Mouse (Mus musculus) ES-Bruce4 (cell line): Measurements from ENCODE around the gene Ccdc162. TPM values are rescaled to one million over a fixed set of nuclear protein-coding genes. Genes with fewer than 3 reads are reported as not detected.
"Not testable (repeated sequence)": the region's sequence is repeated elsewhere in the genome, so short reads cannot be mapped to it uniquely, and the experiment has no call there.

Source experiments
- H3K27ac ChIP-seq: 2 replicates; pipeline ENCODE4 v1.5.1; 2012; ENCODE audit warnings: low read length, inconsistent platforms; ENCODE audit not compliant: insufficient read depth
- H3K27me3 ChIP-seq: 2 replicates; pipeline ENCODE4 v1.6.1; 2012; ENCODE audit warnings: mild to moderate bottlenecking, low read length, inconsistent platforms; ENCODE audit not compliant: control insufficient read depth, poor library complexity, insufficient read depth, severe bottlenecking
- H3K36me3 ChIP-seq: 2 replicates; pipeline ENCODE4 v1.6.1; 2012; ENCODE audit warnings: inconsistent platforms, mild to moderate bottlenecking, low read length, moderate library complexity; ENCODE audit not compliant: control insufficient read depth, poor library complexity, insufficient read depth, severe bottlenecking
- H3K4me1 ChIP-seq: one replicate; pipeline ENCODE4 v1.8.1; 2011; ENCODE audit warnings: low read length; ENCODE audit not compliant: control insufficient read depth, insufficient read depth
- H3K4me3 ChIP-seq: 2 replicates; pipeline ENCODE4 v1.5.1; 2011; ENCODE audit warnings: low read depth, mild to moderate bottlenecking, low read length
- H3K9ac ChIP-seq: 2 replicates; pipeline ENCODE4 v1.6.1; 2012; ENCODE audit warnings: low read depth, mild to moderate bottlenecking, inconsistent platforms; ENCODE audit not compliant: poor library complexity, severe bottlenecking
- H3K9me3 ChIP-seq: replicated peaks from 2 replicates; pipeline ENCODE4 v1.6.1; 2012; ENCODE audit warnings: mild to moderate bottlenecking, low read length, inconsistent platforms; ENCODE audit not compliant: control insufficient read depth, poor library complexity, insufficient read depth, severe bottlenecking
- CTCF ChIP-seq: IDR thresholded peaks from one replicate; pipeline ENCODE4 v1.8.1; 2011; ENCODE audit warnings: low read depth, low read length
- EP300 ChIP-seq: IDR thresholded peaks from 2 replicates; pipeline ENCODE4 v1.6.1; 2011; ENCODE audit warnings: low read depth, low read length; ENCODE audit not compliant: insufficient read depth
- POLR2A ChIP-seq: IDR thresholded peaks from one replicate; pipeline ENCODE4 v1.8.1; 2011; ENCODE audit warnings: low read length; ENCODE audit not compliant: insufficient read depth
- polyA plus RNA-seq: library from polyadenylated mRNA; stranded (reverse); fragments of >200 nt; gene quantifications from 2 replicates; pipeline ENCODE4 v1.2.4, GENCODE M21; 2011; ENCODE audit warnings: low read depth; ENCODE audit not compliant: missing spikeins, insufficient read depth, insufficient read length

Ccdc162 gene
- polyA plus RNA-seq, 1 experiment = 3.5 TPM

DNA sequence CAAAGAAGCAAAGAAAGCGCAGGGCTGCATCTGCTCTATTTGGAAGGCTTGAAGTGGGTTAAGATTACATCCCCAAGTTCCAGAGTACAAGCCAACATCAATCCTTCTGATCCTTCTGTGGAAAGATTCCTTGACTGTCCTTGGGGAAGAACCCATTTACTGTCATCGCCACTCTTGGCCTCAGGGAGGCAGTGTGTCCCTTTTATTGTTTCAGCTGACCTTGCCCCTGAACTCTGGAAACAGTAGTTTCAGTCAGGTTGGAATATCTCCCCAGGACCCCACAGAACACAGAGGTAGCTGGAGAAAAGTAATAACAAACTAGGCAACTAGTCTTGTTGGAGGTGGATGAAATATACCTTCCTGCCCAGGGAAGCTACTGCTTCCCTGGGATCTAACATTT, 207.3 kb downstream of the Ccdc162 start:
- no peaks in the 10 kb centered on the region for H3K9me3 ChIP-seq
- H3K27ac ChIP-seq = no peak overlapping the region
- TF ChIP-seq CTCF (peak; percentile 32), EP300 (no peak), POLR2A (no peak)
- H3K4me1 ChIP-seq = no peaks in the 10 kb centered on the region
- no peak overlapping the region; the same call in 1 of the 2 replicates for H3K9ac ChIP-seq
- no peak overlapping the region for H3K4me3 ChIP-seq
- H3K27me3 ChIP-seq = no peaks in the 10 kb centered on the region
- no peaks in the 10 kb centered on the region for H3K36me3 ChIP-seq

GRCm38 (mm10) chr10:41505446-41505845, 211.0 kb downstream of the Ccdc162 start:
- H3K36me3 ChIP-seq, H3K27ac ChIP-seq, H3K4me3 ChIP-seq, H3K4me1 ChIP-seq, H3K9me3 ChIP-seq, H3K27me3 ChIP-seq, H3K9ac ChIP-seq: not testable (repeated sequence)
- peak; percentile 80 for TF ChIP-seq CTCF

DNA sequence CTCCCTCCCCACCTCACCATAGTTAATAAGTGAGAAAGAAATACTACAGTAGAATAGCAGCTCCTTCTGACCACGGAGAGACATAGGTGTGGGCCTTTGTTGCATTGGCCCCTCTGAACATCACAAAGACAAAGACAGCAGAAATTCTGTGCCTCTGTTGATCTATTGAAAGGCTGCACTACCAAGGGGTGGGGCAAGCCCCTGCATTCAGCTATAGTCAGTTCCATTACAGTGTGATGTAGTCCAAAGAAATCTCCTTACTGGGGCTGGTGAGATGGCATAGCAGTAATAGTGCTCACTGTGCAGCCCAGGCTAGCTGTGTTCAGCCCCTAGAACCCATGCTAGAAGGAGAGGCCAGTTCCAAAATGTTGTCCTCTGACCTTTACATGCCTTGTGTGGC, 211.4 kb downstream of the Ccdc162 start:
- Histone ChIP-seq H3K9ac (no peak overlapping the region), H3K9me3 (no peaks in the 10 kb centered on the region), H3K4me3 (no peak overlapping the region), H3K27me3 (no peaks in the 10 kb centered on the region), H3K36me3 (no peaks in the 10 kb centered on the region), H3K4me1 (no peaks in the 10 kb centered on the region), H3K27ac (no peak overlapping the region)
- no peak for TF ChIP-seq POLR2A
- TF ChIP-seq EP300 = no peak
- no peak for TF ChIP-seq CTCF

DNA sequence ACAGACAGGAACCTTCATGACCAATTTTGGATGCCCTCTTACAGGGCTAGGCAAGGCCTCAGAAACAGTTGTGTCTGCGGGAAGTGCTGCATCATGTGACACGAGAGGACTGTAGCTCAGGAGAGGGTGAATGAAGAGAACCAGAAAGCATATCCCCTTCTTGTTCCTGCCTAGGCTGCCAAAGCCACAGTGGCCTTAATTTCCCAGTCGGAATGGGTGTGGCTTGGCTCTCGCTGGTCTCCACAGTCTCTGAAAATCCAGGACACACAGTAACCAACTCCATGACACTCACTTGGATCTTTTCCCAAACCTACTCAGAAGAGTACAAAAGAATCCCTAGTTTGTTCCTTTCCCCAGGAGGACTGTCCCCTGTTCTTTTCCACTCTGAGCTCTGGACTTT, 215.5 kb downstream of the Ccdc162 start:
- no peak for TF ChIP-seq CTCF
- no peak for TF ChIP-seq POLR2A
- TF ChIP-seq EP300 = no peak
- Histone ChIP-seq H3K27me3 (no peaks in the 10 kb centered on the region), H3K9me3 (no peaks in the 10 kb centered on the region), H3K9ac (no peak overlapping the region), H3K36me3 (no peaks in the 10 kb centered on the region), H3K27ac (no peak overlapping the region), H3K4me3 (no peak overlapping the region), H3K4me1 (no peaks in the 10 kb centered on the region)

DNA sequence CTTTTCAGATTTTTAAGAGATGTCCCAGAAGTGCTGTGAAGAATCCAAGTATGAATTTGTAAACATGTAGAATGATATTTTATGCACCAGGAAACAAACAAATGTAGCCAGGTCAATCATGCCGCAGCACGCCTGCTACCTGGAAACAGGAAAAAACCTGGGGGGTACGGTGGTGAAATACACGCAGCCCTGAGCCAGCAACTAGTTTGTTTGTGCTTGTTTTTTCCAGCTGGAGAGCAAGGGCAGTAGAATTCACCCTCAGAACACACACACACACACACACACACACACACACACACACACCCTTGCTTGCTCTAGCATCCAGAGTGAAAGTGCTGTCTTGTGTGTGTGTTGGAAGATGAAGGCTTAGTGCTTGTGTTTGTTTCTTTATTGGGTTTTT, 225.3 kb downstream of the Ccdc162 start:
- no peaks in the 10 kb centered on the region for H3K9me3 ChIP-seq
- H3K4me3 ChIP-seq = no peak overlapping the region
- no peak overlapping the region for H3K9ac ChIP-seq
- TF ChIP-seq EP300 = no peak
- TF ChIP-seq CTCF = no peak
- no peak for TF ChIP-seq POLR2A
- no peaks in the 10 kb centered on the region for H3K4me1 ChIP-seq
- H3K27ac ChIP-seq = no peak overlapping the region
- no peaks in the 10 kb centered on the region for H3K27me3 ChIP-seq
- no peaks in the 10 kb centered on the region for H3K36me3 ChIP-seq

DNA sequence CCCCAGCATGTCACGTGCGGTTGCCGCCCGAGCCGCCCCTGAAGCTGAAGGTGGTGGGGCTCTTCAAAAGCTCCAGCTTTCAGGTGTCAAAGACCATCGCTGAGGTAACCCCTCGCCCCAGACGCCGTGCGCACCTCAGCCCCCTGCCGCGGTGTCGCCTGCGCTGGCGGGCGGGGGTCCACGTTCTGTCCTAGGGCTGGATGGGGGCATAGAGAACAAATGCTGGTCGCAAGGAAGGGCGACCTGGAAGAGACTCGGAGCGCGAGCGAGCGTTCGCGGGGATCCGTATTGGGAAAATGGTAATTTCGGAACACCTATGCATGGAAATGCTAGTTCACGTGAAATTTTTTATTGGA, 225.9 kb downstream of the Ccdc162 start:
- Histone ChIP-seq H3K27me3 (no peaks in the 10 kb centered on the region), H3K4me3 (peak overlapping the region; percentile 81), H3K36me3 (no peaks in the 10 kb centered on the region), H3K4me1 (no peaks in the 10 kb centered on the region), H3K9me3 (no peaks in the 10 kb centered on the region), H3K9ac (peak overlapping the region; percentile 80), H3K27ac (no peak overlapping the region)
- TF ChIP-seq POLR2A (no peak), CTCF (no peak), EP300 (no peak)
